Comparison of ENCODE assay signal across 8 mouse cellular contexts in the genomic region with DNA sequence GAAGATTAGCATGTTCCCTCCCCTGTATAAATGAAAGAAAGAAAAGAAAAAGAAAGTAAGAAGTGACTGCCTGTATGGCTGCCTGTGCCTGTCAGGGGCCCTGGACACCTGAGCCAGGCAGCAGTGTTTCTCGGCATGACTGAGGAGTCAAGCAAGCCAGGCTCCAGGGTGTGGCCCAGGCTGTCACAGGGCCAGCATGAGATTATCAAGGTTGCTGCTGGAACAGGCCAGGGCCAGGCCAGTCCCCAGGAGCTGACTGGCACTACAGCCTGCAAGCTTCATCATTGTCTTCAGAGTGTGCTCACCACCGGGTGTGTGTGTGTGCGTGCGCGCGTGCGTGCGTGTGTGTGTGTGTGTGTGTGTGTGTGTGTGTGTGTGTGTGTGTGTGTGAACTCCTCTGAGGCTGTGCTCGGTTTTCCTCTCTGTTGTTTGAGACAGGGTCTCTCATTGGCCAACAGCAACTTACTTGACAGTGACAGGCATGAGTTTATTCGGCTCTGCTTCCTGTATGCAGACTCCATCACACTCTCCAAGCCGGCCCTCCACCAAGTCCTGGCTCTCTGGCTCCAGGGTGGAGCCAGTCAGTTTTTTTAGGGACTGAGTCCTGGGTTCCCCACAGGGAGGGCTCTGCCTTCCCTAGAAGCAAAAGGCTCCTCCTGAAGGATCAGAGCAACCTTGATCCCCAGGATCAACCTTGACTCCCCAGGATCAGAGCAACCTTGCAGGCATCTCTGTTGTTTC. TPM values are rescaled to one million over a fixed set of nuclear protein-coding genes. Genes with fewer than 3 reads are reported as not detected.
DNase-seq lines count a peak whose midpoint lies in the region; ATAC-seq and TF ChIP-seq lines count a peak whose summit lies in the region.

No protein-coding gene starts in this region.

- intact Hi-C loops in heart, postnatal 10 days (cut with DNase I), result loop anchor here (5.0 to 10.0 kb wide), 4 partner anchors 230 to 1598 kb away; partner anchors contain the start of gene Sdk1

- no peaks in the 10 kb centered on the region for H3K27me3 ChIP-seq in lung, postnatal 0 days (replicated peaks; ENCODE audit: insufficient read depth, low read length)
- H3K27me3 ChIP-seq in midbrain, embryonic 14.5 days (ENCODE audit: control insufficient read depth, insufficient read depth, low read length), result no peaks in the 10 kb centered on the region
- H3K27me3 ChIP-seq in forebrain, embryonic 13.5 days, result 0 out of 2 replicates have a peak, but pooled peaks cover 3% of the 10 kb centered on the region

- no peak for TF ChIP-seq CTCF in lung, postnatal 0 days (IDR thresholded peaks at IDR 0.05)

- 29% methylated on average over 5 of the region's 11 CpGs for WGBS in lung, postnatal 0 days
- WGBS in midbrain, embryonic 14.5 days, result 67% methylated on average over 11 of the region's 11 CpGs
- WGBS in forebrain, embryonic 13.5 days, result 69% methylated on average over 11 of the region's 11 CpGs

- H3K9me3 ChIP-seq in lung, postnatal 0 days (ENCODE audit: low read length), result no peaks in the 10 kb centered on the region
- no peaks in the 10 kb centered on the region for H3K9me3 ChIP-seq in midbrain, embryonic 14.5 days (ENCODE audit: control insufficient read depth, low read length)
- no peaks in the 10 kb centered on the region for H3K9me3 ChIP-seq in forebrain, embryonic 13.5 days (replicated peaks)

- no peak for DNase-seq in lung, postnatal 0 days (ENCODE audit: low spot score)
- DNase-seq in lung, postnatal 25 days (ENCODE audit: low spot score), result no peak
- DNase-seq in heart, postnatal 10 days, result peak; percentile 63 to 64
- no peak for DNase-seq in midbrain, embryonic 14.5 days
- DNase-seq in right cerebral cortex, postnatal 4 days, result no peak
- DNase-seq in layer of hippocampus, adult 9-11 months, result no peak

- H3K4me3 ChIP-seq in lung, postnatal 0 days (ENCODE audit: low read depth, low read length), result no peak overlapping the region
- no peak overlapping the region for H3K4me3 ChIP-seq in brown adipose tissue, adult 24 weeks (ENCODE audit: insufficient read depth, low read depth, low read length)
- no peak overlapping the region for H3K4me3 ChIP-seq in midbrain, embryonic 14.5 days (replicated peaks; ENCODE audit: low read depth, low read length)
- no peak overlapping the region for H3K4me3 ChIP-seq in forebrain, embryonic 13.5 days

- ATAC-seq in lung, postnatal 0 days, result no peak
- ATAC-seq in midbrain, embryonic 14.5 days (ENCODE audit: low FRiP score, low TSS enrichment), result no peak
- ATAC-seq in forebrain, embryonic 13.5 days, result no peak

- peaks cover 11% of the 10 kb centered on the region for H3K4me1 ChIP-seq in lung, postnatal 0 days (ENCODE audit: insufficient read depth, low read depth, low read length)
- peaks cover 13% of the 10 kb centered on the region for H3K4me1 ChIP-seq in brown adipose tissue, adult 24 weeks (ENCODE audit: control insufficient read depth, insufficient read depth, insufficient read length, low read length)
- peaks cover 29% of the 10 kb centered on the region for H3K4me1 ChIP-seq in midbrain, embryonic 14.5 days (ENCODE audit: control insufficient read depth, insufficient read depth, low read length)
- H3K4me1 ChIP-seq in forebrain, embryonic 13.5 days, result peaks cover 45% of the 10 kb centered on the region

- H3K9ac ChIP-seq in lung, postnatal 0 days (replicated peaks; ENCODE audit: low read depth), result no peak overlapping the region
- H3K9ac ChIP-seq in midbrain, embryonic 14.5 days (replicated peaks; ENCODE audit: low read length), result no peak overlapping the region
- no peak overlapping the region for H3K9ac ChIP-seq in forebrain, embryonic 13.5 days

- no peaks in the 10 kb centered on the region for H3K36me3 ChIP-seq in lung, postnatal 0 days (ENCODE audit: insufficient read depth, low read length)
- peaks cover 9% of the 10 kb centered on the region; the same call in 1 of the 2 replicates for H3K36me3 ChIP-seq in midbrain, embryonic 14.5 days (ENCODE audit: control insufficient read depth, insufficient read depth, low read length)
- H3K36me3 ChIP-seq in forebrain, embryonic 13.5 days (ENCODE audit: poor library complexity, severe bottlenecking), result peaks cover 7% of the 10 kb centered on the region

- no peak overlapping the region; the same call in 1 of the 2 replicates for H3K4me2 ChIP-seq in lung, postnatal 0 days (replicated peaks; ENCODE audit: low read depth, low read length)
- no peak overlapping the region for H3K4me2 ChIP-seq in midbrain, embryonic 14.5 days (ENCODE audit: low read length)
- H3K4me2 ChIP-seq in forebrain, embryonic 13.5 days, result no peak overlapping the region

- 0 out of 2 replicates have a peak overlapping the region, but pooled peaks have one; percentile 32 for H3K27ac ChIP-seq in lung, postnatal 0 days (ENCODE audit: low read length)
- 0 out of 2 replicates have a peak overlapping the region, but pooled peaks have one; percentile 5 for H3K27ac ChIP-seq in brown adipose tissue, adult 24 weeks (replicated peaks; ENCODE audit: low read depth, low read length)
- H3K27ac ChIP-seq in midbrain, embryonic 14.5 days (replicated peaks; ENCODE audit: low read depth, low read length), result peak overlapping the region; percentile 20; the same call in 1 of the 2 replicates
- H3K27ac ChIP-seq in forebrain, embryonic 13.5 days, result no peak overlapping the region

- TF ChIP-seq EP300 in lung, postnatal 0 days (IDR thresholded peaks at IDR 0.05), result no peak

RNA-seq across cellular contexts. Expression of gene Ap5z1, which starts 18.8 kb away (rescaled TPM):
- 6.2 and 7.2 TPM in 2 replicates for polyA plus RNA-seq in lung, postnatal 0 days (2015; fragmentation: Nextera tagmentation; extraction: Ambion mirVana)
- polyA plus RNA-seq in brown adipose tissue, adult 24 weeks (2012; ENCODE audit: insufficient read depth, insufficient read length, missing spikeins), result 3.4 and 5.6 TPM in 2 replicates
- total RNA-seq in heart, postnatal 10 days (2021), result 1 to 10 TPM; 6.4 to 8.1 TPM
- 12.6 and 13.9 TPM in 2 replicates for polyA plus RNA-seq in midbrain, embryonic 14.5 days (2014; fragmentation: Nextera tagmentation; extraction: Ambion mirVana)
- 12.0 and 12.2 TPM in 2 replicates for polyA plus RNA-seq in forebrain, embryonic 13.5 days (2015; fragmentation: Nextera tagmentation; extraction: Ambion mirVana)

RNA-seq across cellular contexts. Expression of gene Foxk1, which starts 43.7 kb away (rescaled TPM):
- 4.3 and 5.1 TPM in 2 replicates for polyA plus RNA-seq in lung, postnatal 0 days (2015; fragmentation: Nextera tagmentation; extraction: Ambion mirVana)
- polyA plus RNA-seq in brown adipose tissue, adult 24 weeks (2012; ENCODE audit: insufficient read depth, insufficient read length, missing spikeins), result 7.1 and 8.0 TPM in 2 replicates
- 10 to 100 TPM; 16.8 to 19.0 TPM for total RNA-seq in heart, postnatal 10 days (2021)
- 4.2 and 4.6 TPM in 2 replicates for polyA plus RNA-seq in midbrain, embryonic 14.5 days (2014; fragmentation: Nextera tagmentation; extraction: Ambion mirVana)
- polyA plus RNA-seq in forebrain, embryonic 13.5 days (2015; fragmentation: Nextera tagmentation; extraction: Ambion mirVana), result 3.1 and 3.3 TPM in 2 replicates

Comparison
In these comparisons a context has a peak if more than half of its experiments do, and no peak if none do; other contexts are left out.
1. DNase-seq: peak in heart, postnatal 10 days (2 of 2); none in lung, postnatal 0 days (single experiment), lung, postnatal 25 days (single experiment), midbrain, embryonic 14.5 days (single experiment), right cerebral cortex, postnatal 4 days (single experiment) and layer of hippocampus, adult 9-11 months (single experiment).